Mouse (Mus musculus): ENCODE results near the gene Eml1. TPM values are rescaled to one million over a fixed set of nuclear protein-coding genes. Genes with fewer than 3 reads are reported as not detected.

Gene Eml1
- polyA plus RNA-seq (2012): not detected in 2 replicates

DNA sequence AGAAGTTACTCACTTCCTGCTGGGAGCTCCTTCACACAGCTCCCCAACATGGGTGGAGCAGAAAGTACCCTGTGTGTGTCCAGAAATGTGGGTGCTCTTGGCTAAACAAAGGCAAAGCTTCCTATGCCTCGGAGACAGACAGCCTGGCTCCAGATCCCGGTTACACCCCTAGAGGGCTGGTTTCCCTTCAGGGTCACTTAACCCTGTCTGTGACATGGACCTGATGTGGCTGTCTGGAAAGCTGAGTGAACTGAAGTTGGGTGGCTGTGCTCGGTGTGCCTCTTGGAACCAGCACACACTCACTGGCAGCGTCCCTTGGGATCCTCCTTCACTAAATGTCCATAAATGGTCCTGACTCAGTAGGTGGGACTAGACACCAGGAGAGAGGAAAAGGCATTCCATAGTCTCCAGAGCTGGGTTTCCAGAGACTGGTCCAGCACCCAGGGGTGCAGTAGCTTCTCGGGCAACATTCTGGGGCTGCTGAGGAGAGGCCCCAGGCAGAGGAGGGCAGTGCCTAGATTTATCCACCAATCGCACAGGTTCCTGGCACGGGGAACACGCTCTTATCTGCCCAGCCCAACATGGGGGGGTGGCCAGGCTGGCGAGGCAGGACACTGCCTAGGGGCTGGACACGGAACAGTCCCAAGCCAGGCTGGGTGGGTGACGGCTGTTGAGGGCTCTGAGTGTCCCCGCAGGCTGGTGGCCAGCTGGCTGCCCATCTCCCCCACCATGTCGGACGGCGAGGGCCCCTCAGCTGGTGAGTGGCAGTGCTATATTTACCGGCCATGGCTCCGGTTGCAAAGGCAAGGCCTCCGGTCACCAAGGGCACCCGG, at the start of gene Eml1:
Gene Eml1 (plus strand): TSS at position 362 of the 833 bp plus-strand sequence.
- no peak for TF ChIP-seq GATA1 (IDR thresholded peaks at IDR 0.05; ENCODE audit: low read length)

DNA sequence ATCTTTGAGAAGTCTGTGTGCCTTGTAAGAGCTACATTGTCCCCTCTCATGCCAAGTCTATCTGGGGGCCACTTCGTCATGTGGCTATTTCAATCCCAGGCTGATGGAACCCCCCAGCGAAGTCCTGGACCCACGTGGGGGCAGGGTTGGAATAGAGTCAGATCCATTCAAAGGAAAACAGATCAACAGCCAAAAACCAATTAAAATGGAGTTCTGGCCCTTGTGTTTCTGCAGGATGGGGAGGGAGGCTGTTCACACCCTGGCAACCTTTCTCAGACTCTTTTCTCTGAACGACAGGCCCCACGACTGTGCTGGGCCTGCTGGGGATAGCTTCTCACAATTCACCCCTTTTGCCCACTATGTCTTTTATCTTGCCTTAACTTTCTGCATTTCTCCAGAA, 44.4 kb upstream of the Eml1 start:
- TF ChIP-seq GATA1 (IDR thresholded peaks at IDR 0.05; ENCODE audit: low read length): no peak

DNA sequence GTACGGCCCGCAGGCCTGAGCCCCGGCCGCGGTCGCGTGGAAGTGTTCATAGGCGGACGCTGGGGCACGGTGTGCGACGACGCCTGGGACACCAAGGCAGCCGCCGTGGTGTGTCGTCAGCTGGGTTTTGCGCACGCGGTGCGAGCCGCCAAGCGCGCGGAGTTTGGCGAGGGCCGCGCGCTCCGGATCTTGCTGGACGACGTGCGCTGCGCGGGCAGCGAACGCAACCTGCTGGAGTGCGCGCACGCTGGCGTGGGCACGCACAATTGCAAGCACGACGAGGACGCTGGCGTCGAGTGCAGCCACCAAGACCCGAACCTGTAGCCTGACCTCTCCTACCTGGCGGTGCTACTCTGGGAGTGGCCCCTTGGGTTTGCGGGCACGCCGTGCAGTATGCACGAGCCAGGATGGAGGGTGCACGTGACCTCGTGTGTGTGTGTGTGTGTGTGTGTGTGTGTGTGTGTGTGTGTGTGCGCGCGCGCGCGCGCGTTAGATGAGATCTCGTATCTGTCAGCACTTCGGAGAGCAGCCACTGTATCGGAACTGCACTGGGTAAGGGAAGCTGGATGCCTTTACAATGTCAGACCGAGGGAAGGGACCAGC, 42.8 kb upstream of the Eml1 start:
- TF ChIP-seq GATA1 (IDR thresholded peaks at IDR 0.05; ENCODE audit: low read length): no peak

DNA sequence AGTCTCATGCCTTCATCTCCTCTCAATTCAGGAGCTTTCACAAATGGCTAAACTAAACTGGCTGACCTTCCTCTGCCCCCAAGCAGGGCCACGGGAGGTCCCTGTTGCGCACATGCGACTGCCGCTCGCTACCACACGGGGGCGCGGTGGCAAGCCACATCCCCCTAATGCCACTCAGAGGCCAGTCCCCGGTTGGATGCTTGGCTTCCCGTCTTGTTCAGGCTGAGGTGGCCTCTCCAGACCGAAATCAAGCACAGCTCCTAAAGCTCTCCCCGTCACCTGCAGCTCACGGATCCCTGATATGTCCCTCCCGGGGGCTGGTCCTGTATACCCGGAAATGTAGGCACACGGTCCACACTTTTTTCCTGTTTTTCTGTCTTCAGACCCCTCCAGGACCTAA, 37.7 kb upstream of the Eml1 start:
- TF ChIP-seq GATA1 (IDR thresholded peaks at IDR 0.05; ENCODE audit: low read length): no peak

DNA sequence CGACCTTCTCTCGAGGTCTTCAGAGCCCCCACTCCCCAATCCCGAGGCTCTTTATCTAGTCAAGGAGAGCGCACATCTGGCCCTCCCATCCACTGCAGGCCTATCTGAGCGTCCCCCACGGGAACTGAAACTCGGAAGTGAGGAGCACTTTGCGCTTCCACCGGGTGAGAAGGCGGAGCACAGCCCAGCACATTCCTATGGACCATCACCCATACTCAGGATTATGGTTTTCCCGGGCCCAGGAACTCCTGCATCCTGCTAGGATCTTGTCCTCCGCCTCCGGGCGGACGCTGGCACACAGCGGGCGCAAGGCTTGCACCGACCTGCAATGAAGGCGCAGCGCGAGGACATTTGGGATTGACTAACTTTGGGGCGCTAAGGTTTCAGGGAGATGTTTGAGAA, 37.3 kb upstream of the Eml1 start:
- no peak for TF ChIP-seq GATA1 (IDR thresholded peaks at IDR 0.05; ENCODE audit: low read length)

DNA sequence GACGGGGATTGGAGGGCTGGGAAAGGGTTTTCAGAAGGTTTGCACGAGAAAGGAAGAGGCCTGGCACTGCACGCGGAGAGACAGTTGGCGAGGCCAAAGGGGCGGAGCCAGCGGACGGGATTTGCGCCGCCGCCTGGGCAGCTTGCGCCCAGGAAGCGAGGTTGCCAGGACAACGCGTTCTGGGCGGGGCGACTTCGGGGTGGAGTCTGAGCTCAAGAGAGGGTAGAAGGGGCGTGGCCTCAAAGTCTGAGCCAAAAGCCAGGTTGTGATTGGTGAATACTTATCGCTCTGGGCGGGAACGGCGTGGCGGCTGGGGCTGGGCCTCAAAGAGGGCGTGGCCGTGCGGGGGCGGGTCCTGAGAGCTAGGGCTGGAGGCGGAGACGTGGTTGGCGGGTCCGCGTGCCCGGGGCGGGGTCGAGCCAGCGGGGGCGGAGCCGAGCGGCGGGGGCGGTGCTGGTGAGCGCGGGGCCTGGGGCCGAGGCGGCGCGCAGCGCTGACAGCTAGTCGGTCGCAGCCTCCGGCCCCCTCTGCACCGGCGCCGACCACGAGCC, 36.8 kb upstream of the Eml1 start, which contains the start of gene Cyp46a1:
Gene Cyp46a1 (plus strand): TSS at position 487 of the 551 bp plus-strand sequence.
- no peak for TF ChIP-seq GATA1 (IDR thresholded peaks at IDR 0.05; ENCODE audit: low read length)

DNA sequence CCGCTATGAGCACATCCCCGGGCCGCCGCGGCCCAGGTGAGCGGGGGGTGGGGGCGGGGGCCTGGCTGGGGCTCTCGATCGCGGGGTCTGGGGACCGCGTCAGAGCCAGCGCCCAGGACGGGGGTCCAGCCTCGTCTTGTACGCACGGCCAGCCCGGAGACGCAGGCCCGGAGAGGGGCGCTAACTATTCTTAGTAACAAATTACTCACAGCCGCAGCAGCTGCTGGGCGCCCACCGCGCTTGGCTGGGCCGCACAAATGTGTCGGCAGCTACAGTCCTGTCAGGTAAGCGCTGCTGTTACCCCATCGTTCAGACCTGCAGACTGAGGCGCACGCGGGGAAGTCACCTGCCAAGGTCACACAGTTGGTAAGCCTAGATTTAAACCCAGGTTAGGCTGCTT, 36.2 kb upstream of the Eml1 start:
- no peak for TF ChIP-seq GATA1 (IDR thresholded peaks at IDR 0.05; ENCODE audit: low read length)

DNA sequence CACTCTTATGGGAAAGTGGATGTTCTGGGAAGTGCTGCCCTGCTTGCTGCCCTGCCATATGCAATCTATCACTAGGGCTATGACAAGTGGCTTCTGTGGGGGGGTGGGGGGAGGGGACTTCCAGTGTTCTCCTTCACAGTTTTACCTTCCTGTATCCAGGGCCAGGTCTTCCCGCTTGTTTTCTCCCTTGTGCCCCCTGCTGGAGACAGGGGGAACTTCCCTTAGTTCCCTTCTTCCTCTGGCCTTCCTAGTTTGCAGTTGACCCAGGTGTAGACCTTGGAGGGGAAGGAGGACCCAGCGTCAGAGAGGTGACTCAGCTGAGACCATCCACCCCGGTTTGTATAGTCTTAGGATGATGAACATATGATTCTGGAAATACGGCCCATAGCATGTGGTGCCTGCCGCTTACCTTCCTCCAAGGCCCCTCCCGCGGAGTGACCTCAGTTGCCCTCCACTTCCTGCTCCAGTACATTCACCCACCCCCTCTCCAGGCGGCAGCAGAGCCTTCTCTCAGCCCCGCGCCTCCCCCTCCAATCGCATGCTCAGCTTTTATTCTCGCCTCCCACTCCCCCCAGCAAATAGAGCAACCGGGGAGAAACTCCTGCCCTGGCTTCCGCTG, 32.1 kb upstream of the Eml1 start:
- TF ChIP-seq GATA1 (IDR thresholded peaks at IDR 0.05; ENCODE audit: low read length): no peak

DNA sequence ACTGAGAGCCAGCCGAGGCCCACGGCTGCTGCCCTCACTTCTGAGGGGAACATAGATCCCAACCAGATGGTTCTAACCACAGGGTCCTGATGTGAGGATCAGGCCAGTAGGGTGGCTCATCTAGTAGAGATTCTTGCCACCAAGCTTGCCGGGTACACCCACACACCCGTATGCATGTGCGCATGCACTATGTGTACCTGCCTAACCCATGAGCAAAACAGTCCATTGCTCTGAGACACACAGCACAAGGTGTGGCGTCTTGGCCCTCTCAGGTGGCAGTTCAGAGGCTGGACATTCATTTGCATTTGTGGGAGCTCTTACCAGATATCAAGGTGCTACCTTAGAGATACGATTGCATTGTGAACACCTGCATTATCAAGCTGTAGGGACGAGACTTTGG, 22.6 kb upstream of the Eml1 start:
- no peak for TF ChIP-seq GATA1 (IDR thresholded peaks at IDR 0.05; ENCODE audit: low read length)

DNA sequence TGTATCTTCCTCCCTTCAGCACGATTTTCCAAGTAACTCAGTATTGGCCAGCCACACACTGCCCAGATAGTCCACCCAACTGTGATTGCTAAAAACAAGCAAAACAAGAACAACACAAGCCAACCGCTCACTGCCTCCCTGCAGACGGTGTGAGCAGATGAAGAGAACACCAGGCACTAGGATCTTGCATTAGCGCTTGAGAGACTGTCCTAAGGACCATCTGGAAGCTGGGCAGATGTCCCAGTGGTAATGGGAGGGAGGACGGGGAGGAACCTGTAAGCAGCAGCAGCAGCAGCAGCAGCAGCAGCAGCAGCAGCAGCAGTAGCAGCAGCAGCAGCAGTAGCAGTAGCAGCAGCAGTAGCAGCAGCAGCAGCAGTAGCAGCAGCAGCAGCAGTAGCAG, 21.7 kb upstream of the Eml1 start:
- no peak for TF ChIP-seq GATA1 (IDR thresholded peaks at IDR 0.05; ENCODE audit: low read length)

DNA sequence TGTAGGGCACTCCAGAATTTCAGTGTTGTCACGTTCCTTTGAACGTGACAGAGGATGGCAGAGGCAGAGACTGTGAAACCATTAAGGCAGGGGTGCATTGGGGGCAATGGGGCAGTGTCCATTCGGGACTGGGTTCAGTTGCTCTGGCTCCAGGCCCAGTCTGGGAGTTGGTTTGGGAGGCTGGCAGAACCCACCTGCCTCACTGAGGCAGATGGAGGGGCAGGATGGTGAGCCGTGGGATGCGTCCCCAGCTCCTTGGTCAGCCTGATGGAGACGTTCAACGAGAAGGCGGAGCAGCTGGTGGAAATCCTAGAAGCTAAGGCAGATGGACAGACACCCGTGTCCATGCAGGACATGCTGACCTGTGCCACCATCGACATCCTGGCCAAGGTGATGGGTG, 19.8 kb upstream of the Eml1 start:
- TF ChIP-seq GATA1 (IDR thresholded peaks at IDR 0.05; ENCODE audit: low read length): no peak

DNA sequence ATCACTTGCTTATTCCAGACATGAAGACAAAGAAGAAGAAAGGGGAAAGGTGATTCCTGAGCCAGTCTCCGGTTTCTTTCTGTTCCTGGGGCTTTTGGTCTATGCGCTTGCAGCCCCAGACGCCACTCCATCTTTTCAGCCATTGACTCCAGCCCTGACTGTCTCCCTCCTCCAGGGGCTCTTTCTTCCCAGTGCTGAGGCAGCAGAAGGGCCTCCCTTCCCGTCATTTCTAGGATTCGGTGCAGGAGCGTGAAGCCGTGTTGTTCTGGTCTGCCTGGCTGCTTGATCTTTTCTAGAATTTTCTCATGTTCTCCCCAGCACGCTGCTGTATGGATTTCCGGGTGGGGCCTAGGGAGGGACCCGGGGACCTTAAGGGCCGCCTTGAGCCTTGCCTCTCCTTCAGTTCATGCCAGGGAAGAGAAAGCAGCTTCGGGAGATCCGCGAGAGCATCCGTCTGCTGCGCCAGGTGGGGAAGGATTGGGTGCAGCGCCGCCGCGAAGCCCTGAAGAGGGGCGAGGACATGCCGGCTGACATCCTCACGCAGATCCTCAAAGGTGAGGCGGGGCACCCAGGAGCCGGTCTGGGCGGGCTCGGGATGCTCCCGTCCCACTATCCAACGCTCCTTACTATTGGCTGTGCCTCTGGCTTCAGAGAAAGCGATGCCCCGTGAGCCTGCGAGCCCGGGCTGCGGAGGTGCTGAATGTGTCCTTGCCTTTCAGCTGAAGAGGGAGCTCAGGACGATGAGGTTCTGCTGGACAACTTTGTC, 18.2 kb upstream of the Eml1 start:
- TF ChIP-seq GATA1 (IDR thresholded peaks at IDR 0.05; ENCODE audit: low read length): no peak

DNA sequence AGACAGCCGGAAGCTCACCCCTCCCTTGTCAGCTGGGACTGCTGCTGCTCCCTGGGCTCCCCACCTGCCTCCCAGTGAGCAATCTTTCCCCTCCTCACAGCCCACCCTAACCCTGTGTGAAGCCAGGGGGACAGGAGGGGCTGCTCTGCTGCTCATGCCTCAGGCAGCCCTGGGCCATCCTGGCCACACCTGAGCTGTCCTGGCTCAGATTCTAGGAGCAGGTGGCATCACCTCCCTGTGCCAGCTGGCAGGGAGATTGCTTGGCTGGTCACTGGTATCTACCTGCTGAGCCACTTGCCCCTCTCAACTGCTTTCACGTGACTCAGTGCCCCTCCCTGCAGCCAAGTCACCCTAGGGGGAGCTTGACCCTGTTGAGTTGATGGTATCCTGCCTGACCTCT, 16.5 kb upstream of the Eml1 start:
- no peak for TF ChIP-seq GATA1 (IDR thresholded peaks at IDR 0.05; ENCODE audit: low read length)

DNA sequence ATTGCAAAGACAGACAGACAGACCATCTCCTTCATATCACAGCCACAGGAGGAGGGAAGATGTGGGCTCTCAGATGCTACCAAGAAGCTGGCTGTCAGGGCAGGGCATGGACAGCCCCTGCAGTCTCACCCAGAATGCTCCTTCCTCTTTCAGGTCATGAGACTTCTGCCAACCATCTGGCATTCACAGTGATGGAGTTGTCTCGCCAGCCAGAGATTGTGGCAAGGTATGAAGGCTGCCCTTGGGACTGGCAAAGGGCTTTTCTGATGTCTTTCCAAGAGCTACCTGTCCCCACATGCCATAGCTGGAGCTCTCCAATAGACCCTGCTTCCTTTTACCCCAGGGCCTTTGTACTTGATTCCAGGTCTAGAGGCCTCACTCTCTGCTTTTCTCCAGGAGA, 15.5 kb upstream of the Eml1 start:
- no peak for TF ChIP-seq GATA1 (IDR thresholded peaks at IDR 0.05; ENCODE audit: low read length)

DNA sequence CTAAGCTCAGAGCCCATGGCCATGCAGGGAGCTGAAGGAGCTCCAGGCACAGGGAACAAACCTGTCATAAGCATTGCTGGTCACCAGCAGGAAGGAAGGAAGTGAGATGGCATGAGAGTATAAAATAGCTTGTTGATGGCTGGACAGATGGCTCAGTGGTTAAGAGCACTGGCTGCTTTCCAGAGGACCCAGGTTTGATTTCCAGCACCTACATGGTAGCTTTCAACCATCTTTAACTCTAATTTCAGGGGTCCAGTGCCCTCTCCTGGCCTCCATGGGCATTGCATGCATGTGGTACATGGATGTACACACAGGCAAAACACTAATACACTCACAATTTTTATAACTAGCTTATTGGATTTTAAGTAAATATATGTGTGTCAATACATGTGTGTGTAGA, 14.8 kb upstream of the Eml1 start:
- no peak for TF ChIP-seq GATA1 (IDR thresholded peaks at IDR 0.05; ENCODE audit: low read length)

DNA sequence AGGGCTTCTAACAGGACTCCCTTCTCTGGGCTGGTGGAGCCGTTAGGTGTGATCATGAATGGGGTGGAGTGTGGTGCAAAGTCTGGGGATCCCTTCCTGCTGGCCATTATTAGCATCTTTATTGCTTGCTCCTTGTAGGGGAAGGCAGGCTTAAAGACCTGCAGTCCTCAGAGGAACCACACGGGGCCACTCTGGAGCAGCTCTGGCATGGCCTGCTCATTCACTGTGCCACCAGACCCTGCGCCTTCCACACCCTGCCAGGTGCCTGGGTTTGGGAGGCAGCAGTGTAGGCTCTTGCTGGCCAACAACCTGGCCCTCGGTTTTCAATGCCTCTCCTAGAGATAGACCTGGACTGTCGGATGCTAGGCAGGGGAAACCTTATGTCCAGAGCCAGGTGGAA, 7.0 kb upstream of the Eml1 start:
- no peak for TF ChIP-seq GATA1 (IDR thresholded peaks at IDR 0.05; ENCODE audit: low read length)

All from G1E-ER4 (cell line).